Mouse (Mus musculus) stomach, embryonic 14.5 days (tissue): ENCODE results near the gene Sh2d7. TPM values are rescaled to one million over a fixed set of nuclear protein-coding genes. Genes with fewer than 3 reads are reported as not detected.

Experiments
- ATAC-seq: fragments of 200-750 bp; cut with Nextera tagmentation; 2 replicates; pipeline ENCODE4 v1.8.0; 2017; ENCODE audit warnings: low read depth, moderate TSS enrichment; ENCODE audit not compliant: insufficient number of reproducible peaks, insufficient read depth, low FRiP score
- H3K27ac ChIP-seq: fragments of 300-500 bp; sonication (generic); 2 replicates; pipeline ENCODE4 v1.5.1; 2014; ENCODE audit warnings: mild to moderate bottlenecking, low read length, moderate library complexity, mixed read lengths
- H3K27me3 ChIP-seq: fragments of 300-500 bp; sonication (generic); 2 replicates; pipeline ENCODE4 v1.6.1; 2014; ENCODE audit warnings: low read length, control low read depth, mixed read lengths; ENCODE audit not compliant: control insufficient read depth, insufficient read depth
- H3K36me3 ChIP-seq: fragments of 300-500 bp; sonication (generic); 2 replicates; pipeline ENCODE4 v1.6.1; 2014; ENCODE audit warnings: mild to moderate bottlenecking, control low read depth, low read length, moderate library complexity, mixed read lengths; ENCODE audit not compliant: control insufficient read depth, insufficient read depth
- H3K4me1 ChIP-seq: fragments of 300-500 bp; sonication (generic); 2 replicates; pipeline ENCODE4 v1.6.1; 2014; ENCODE audit warnings: low read length, control low read depth, mixed read lengths; ENCODE audit not compliant: control insufficient read depth, insufficient read depth
- H3K4me2 ChIP-seq: fragments of 300-500 bp; sonication (generic); replicated peaks from 2 replicates; pipeline ENCODE4 v1.6.1; 2014; ENCODE audit warnings: low read depth, low read length, control low read depth
- H3K4me3 ChIP-seq: fragments of 300-500 bp; sonication (generic); 2 replicates; pipeline ENCODE4 v1.5.1; 2014; ENCODE audit warnings: low read depth, low read length, control low read depth
- H3K9ac ChIP-seq: fragments of 300-500 bp; sonication (generic); replicated peaks from 2 replicates; pipeline ENCODE4 v1.6.1; 2014; ENCODE audit warnings: low read depth, mild to moderate bottlenecking, control low read depth, low read length, moderate library complexity, mixed read lengths
- H3K9me3 ChIP-seq: fragments of 300-500 bp; sonication (generic); 2 replicates; pipeline ENCODE4 v1.6.1; 2016; ENCODE audit warnings: low read depth, low read length, control low read depth; ENCODE audit not compliant: control insufficient read depth
- WGBS: fragments of 180-500 bp; shearing (Covaris S2); extraction: QIAGEN DNeasy Blood & Tissue Kit; methylation state at CpG from one replicate; pipeline ENCODE4 v1.1.7; 2014; 5-methylcytosine and 5-hydroxymethylcytosine counted together
- polyA plus RNA-seq: library from polyadenylated mRNA; unstranded; fragments of >200 nt; fragmentation: Nextera tagmentation; extraction: Ambion mirVana; gene quantifications from 2 replicates; pipeline ENCODE4 v1.2.1, GENCODE M21; 2014

The Sh2d7 gene
- polyA plus RNA-seq, 1 experiment from 2014 or later = not detected

DNA sequence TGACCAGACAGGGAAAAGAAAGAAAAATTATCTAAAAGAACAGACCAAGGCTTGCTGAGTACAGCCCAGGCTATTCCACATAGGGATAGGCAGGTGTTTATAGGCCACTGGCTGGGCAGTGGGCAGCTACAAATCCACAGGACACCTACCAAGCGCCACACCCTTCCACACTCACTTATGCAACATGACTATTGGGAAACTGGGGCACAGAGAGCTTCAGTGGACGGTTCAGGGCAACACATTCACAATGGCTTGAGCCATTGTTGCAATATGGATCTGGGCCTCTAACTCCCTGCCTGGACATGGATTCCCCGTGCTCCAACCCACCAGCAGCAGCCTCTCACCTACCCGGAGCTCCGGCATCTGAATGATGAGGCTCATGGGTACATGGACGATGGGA lies 10.6 kb downstream of the Sh2d7 start:
- Histone ChIP-seq H3K27ac (no peak overlapping the region), H3K9me3 (no peaks in the 10 kb centered on the region), H3K9ac (no peak overlapping the region), H3K4me2 (no peak overlapping the region), H3K4me3 (no peak overlapping the region), H3K4me1 (no peaks in the 10 kb centered on the region), H3K27me3 (no peaks in the 10 kb centered on the region), H3K36me3 (no peaks in the 10 kb centered on the region)
- 87% methylated on average over 6 of the region's 6 CpGs for WGBS
- ATAC-seq = no peak

DNA sequence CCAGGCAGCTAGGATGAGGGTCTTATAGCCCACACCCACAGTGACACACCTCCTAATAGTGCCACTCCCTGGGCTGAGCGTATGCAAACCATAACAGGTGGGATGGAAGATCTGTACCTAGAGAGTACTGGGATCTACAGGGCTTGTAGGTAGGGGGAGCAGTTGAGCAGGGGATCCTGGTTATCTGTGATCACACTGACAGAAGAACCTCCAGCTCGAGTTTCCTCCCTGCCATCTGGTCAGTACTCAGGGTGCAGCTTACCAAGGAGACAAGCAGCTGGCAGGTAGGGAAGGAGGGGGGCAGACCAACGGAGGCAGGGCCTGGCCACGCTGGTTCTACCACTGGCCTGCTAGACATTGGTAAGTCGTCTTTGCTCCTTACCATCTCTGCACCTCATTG lies 13.6 kb downstream of the Sh2d7 start:
- no peak overlapping the region for H3K4me2 ChIP-seq
- no peak overlapping the region for H3K27ac ChIP-seq
- H3K9me3 ChIP-seq = no peaks in the 10 kb centered on the region
- no peaks in the 10 kb centered on the region for H3K27me3 ChIP-seq
- 10% methylated on average over 5 of the region's 5 CpGs for WGBS
- H3K4me3 ChIP-seq = no peak overlapping the region
- H3K4me1 ChIP-seq = no peaks in the 10 kb centered on the region
- H3K36me3 ChIP-seq = no peaks in the 10 kb centered on the region
- ATAC-seq = no peak
- H3K9ac ChIP-seq = no peak overlapping the region

DNA sequence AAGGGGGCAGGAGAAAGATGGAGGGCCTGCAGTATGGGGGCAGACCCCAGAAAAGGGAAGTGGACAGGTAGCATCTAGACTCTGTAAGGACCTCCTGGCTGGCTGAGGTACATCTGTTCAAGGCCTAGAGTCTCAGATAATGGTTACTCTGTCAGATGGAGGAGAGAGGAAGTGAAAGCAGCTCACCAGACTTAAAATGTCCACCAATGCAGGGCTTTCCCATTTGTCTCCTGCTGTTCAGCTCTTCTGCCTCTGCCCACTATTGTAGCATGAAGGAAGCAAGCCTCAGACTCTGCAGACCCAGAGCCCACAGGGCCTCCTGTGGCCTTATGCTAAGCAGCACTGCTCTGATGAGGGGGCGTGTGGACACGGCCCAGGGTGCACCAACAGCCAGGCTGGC lies 16.3 kb downstream of the Sh2d7 start:
- Histone ChIP-seq H3K4me1 (0 out of 2 replicates have a peak, but pooled peaks cover 4% of the 10 kb centered on the region), H3K36me3 (no peaks in the 10 kb centered on the region), H3K27me3 (no peaks in the 10 kb centered on the region), H3K9ac (no peak overlapping the region), H3K4me3 (no peak overlapping the region), H3K27ac (no peak overlapping the region), H3K9me3 (no peaks in the 10 kb centered on the region), H3K4me2 (no peak overlapping the region)
- no peak for ATAC-seq
- WGBS = 77% methylated on average over 2 of the region's 2 CpGs

DNA sequence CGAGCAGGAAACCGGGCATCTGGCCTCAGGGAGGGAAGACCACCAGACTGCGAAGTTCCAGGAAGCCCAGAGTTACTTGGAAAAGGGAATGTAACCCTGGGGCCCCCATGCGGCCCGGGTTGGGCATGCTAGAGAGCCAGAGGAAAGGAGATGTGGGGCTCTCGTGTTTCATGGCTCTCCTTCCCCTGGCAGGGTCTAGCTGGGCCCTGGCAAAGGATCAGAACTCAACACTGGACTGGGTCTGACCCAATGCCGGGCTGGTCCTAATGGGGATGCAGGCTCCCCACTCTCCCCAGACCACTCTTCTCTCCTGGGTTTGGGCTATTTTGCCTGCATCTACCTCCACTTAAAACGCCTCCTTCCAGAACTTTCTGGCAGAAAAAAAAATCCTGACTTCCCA lies 19.9 kb downstream of the Sh2d7 start:
- Histone ChIP-seq H3K4me2 (no peak overlapping the region), H3K4me3 (no peak overlapping the region), H3K9me3 (no peaks in the 10 kb centered on the region), H3K36me3 (no peaks in the 10 kb centered on the region), H3K27me3 (no peaks in the 10 kb centered on the region), H3K9ac (no peak overlapping the region), H3K27ac (no peak overlapping the region), H3K4me1 (0 out of 2 replicates have a peak, but pooled peaks cover 8% of the 10 kb centered on the region)
- no peak for ATAC-seq
- 71% methylated on average over 8 of the region's 8 CpGs for WGBS

GRCm38 (mm10) chr9:54559771-54560471 lies 21.1 kb downstream of the Sh2d7 start, which contains the start of gene Cib2:
TSS of gene Cib2 (minus strand) at chr9:54560218.
- no peak within 1 kb of the TSS for H3K27ac ChIP-seq
- under 1% methylated on average over 50 of the region's 54 CpGs for WGBS

GRCm38 (mm10) chr9:54560831-54561601 lies 22.2 kb downstream of the Sh2d7 start:
- Histone ChIP-seq H3K36me3 (no peaks in the 10 kb centered on the region), H3K9me3 (no peaks in the 10 kb centered on the region), H3K4me2 (no peak overlapping the region), H3K27ac (no peak overlapping the region), H3K27me3 (no peaks in the 10 kb centered on the region), H3K4me3 (no peak overlapping the region), H3K4me1 (0 out of 2 replicates have a peak, but pooled peaks cover 8% of the 10 kb centered on the region), H3K9ac (no peak overlapping the region)
- ATAC-seq = no peak
- 85% methylated on average over 8 of the region's 8 CpGs for WGBS

More at GRCm38 (mm10) chr9:54559771-54560471, 21.1 kb downstream of the Sh2d7 start, which contains the start of gene Cib2:
- Histone ChIP-seq H3K4me1 (0 out of 2 replicates have a peak, but pooled peaks cover 8% of the 10 kb centered on the region), H3K9me3 (no peaks in the 10 kb centered on the region), H3K36me3 (no peaks in the 10 kb centered on the region), H3K9ac (peak within 1 kb of the TSS; percentile 19), H3K4me3 (peak within 1 kb of the TSS; percentile 54), H3K4me2 (peak within 1 kb of the TSS; percentile 76), H3K27me3 (no peaks in the 10 kb centered on the region)
- peak; percentile 97 for ATAC-seq

- no peak overlapping the region for H3K4me2 ChIP-seq
- no peak overlapping the region for H3K27ac ChIP-seq
- no peaks in the 10 kb centered on the region for H3K27me3 ChIP-seq
Measured at GRCm38 (mm10) chr9:54566958-54567357, 28.2 kb downstream of the Sh2d7 start.

GRCm38 (mm10) chr9:54568732-54569131 lies 29.9 kb downstream of the Sh2d7 start:
- Histone ChIP-seq H3K4me1 (no peaks in the 10 kb centered on the region), H3K4me3 (no peak overlapping the region), H3K9me3 (no peaks in the 10 kb centered on the region), H3K27ac (no peak overlapping the region), H3K9ac (no peak overlapping the region), H3K4me2 (no peak overlapping the region), H3K36me3 (no peaks in the 10 kb centered on the region), H3K27me3 (no peaks in the 10 kb centered on the region)
- 51% methylated on average over 2 of the region's 2 CpGs for WGBS
- ATAC-seq = no peak

More at GRCm38 (mm10) chr9:54566958-54567357, 28.2 kb downstream of the Sh2d7 start:
- H3K9me3 ChIP-seq = no peaks in the 10 kb centered on the region
- no peak overlapping the region for H3K4me3 ChIP-seq
- no peak for ATAC-seq
- H3K36me3 ChIP-seq = no peaks in the 10 kb centered on the region
- H3K9ac ChIP-seq = no peak overlapping the region
- H3K4me1 ChIP-seq = no peaks in the 10 kb centered on the region
- WGBS = 59% methylated on average over 4 of the region's 4 CpGs
